Mouse (Mus musculus) hindbrain, embryonic 16.5 days (tissue): ENCODE data around the gene B3gat3. TPM values are rescaled to one million over a fixed set of nuclear protein-coding genes. Genes with fewer than 3 reads are reported as not detected.
"Not testable (repeated sequence)": the region's sequence is repeated elsewhere in the genome, so short reads cannot be mapped to it uniquely, and the experiment has no call there.

Experiments used
- ATAC-seq: fragments of 200-750 bp; cut with Nextera tagmentation; 2 replicates; pipeline ENCODE4 v1.8.0; 2017; ENCODE audit warnings: moderate TSS enrichment, moderate library complexity
- H3K27ac ChIP-seq: fragments of 300-500 bp; sonication (generic); 2 replicates; pipeline ENCODE4 v1.5.1; 2014; ENCODE audit warnings: low read depth, mild to moderate bottlenecking, control low read depth, low read length, moderate library complexity
- H3K27me3 ChIP-seq: fragments of 300-500 bp; sonication (generic); replicated peaks from 2 replicates; pipeline ENCODE4 v1.6.1; 2014; ENCODE audit warnings: low read length; ENCODE audit not compliant: control insufficient read depth, insufficient read depth
- H3K36me3 ChIP-seq: fragments of 300-500 bp; sonication (generic); 2 replicates; pipeline ENCODE4 v1.6.1; 2014; ENCODE audit warnings: mild to moderate bottlenecking, low read length, moderate library complexity, mixed read lengths; ENCODE audit not compliant: control insufficient read depth, insufficient read depth
- H3K4me1 ChIP-seq: fragments of 300-500 bp; sonication (generic); 2 replicates; pipeline ENCODE4 v1.6.1; 2014; ENCODE audit warnings: low read depth, low read length; ENCODE audit not compliant: control insufficient read depth, insufficient read depth
- H3K4me2 ChIP-seq: fragments of 300-500 bp; sonication (generic); 2 replicates; pipeline ENCODE4 v1.6.1; 2014; ENCODE audit warnings: mild to moderate bottlenecking, low read length, control low read depth, moderate library complexity
- H3K4me3 ChIP-seq: fragments of 300-500 bp; sonication (generic); 2 replicates; pipeline ENCODE4 v1.5.1; 2014; ENCODE audit warnings: mild to moderate bottlenecking, low read length, control low read depth, moderate library complexity
- H3K9ac ChIP-seq: fragments of 300-500 bp; sonication (generic); 2 replicates; pipeline ENCODE4 v1.6.1; 2014; ENCODE audit warnings: low read depth, mild to moderate bottlenecking, control low read depth, low read length, moderate library complexity
- H3K9me3 ChIP-seq: fragments of 300-500 bp; sonication (generic); 2 replicates; pipeline ENCODE4 v1.6.1; 2014; ENCODE audit warnings: mild to moderate bottlenecking, low read length, moderate library complexity; ENCODE audit not compliant: control insufficient read depth
- WGBS: fragments of 180-500 bp; shearing (Covaris S2); extraction: QIAGEN DNeasy Blood & Tissue Kit; methylation state at CpG from one replicate; pipeline ENCODE4 v1.1.7; 2014; 5-methylcytosine and 5-hydroxymethylcytosine counted together
- polyA plus RNA-seq: library from polyadenylated mRNA; unstranded; fragments of >200 nt; fragmentation: Nextera tagmentation; extraction: Ambion mirVana; gene quantifications from 2 replicates; pipeline ENCODE4 v1.2.1, GENCODE M21; 2015

The B3gat3 gene
- polyA plus RNA-seq, 1 experiment from 2014 or later: 99.5 TPM

DNA sequence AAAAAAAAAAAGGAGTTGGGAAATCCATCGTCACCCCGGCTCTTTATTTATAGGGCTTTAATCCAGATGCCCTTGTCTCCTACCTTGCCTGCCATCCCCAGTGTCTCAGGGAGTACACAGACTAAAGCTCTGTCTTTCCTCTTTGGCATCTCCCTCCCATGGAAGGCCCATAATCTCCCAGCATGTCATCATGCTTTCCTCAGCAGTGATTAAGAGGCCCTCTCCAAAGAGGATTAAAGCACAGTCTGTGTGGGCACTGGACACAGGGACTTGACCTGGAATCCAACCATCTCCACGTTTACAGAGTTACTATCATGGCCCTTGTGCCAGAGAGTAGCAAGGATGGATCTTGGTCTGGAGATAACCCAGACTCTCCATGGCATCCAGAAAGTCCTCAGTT is 36.6 kb upstream of the B3gat3 start, which contains the start of the genes Lbhd1 and Gm49403:
Lbhd1 (plus strand) TSS at position 117 of the 400 bp plus-strand sequence.
Gm49403 (plus strand) TSS at position 315 of the 400 bp plus-strand sequence.
- H3K4me3 ChIP-seq: no peak within 1 kb of the TSS
- H3K27ac ChIP-seq: no peak within 1 kb of the TSS
- ATAC-seq: no peak
- no peaks in the 10 kb centered on the region for H3K27me3 ChIP-seq
- no peak within 1 kb of the TSS for H3K9ac ChIP-seq
- peaks cover 15% of the 10 kb centered on the region for H3K4me1 ChIP-seq
- no peaks in the 10 kb centered on the region for H3K9me3 ChIP-seq
- H3K4me2 ChIP-seq: no peak within 1 kb of the TSS
- 82% methylated on average over 3 of the region's 3 CpGs for WGBS
- H3K36me3 ChIP-seq: no peaks in the 10 kb centered on the region

DNA sequence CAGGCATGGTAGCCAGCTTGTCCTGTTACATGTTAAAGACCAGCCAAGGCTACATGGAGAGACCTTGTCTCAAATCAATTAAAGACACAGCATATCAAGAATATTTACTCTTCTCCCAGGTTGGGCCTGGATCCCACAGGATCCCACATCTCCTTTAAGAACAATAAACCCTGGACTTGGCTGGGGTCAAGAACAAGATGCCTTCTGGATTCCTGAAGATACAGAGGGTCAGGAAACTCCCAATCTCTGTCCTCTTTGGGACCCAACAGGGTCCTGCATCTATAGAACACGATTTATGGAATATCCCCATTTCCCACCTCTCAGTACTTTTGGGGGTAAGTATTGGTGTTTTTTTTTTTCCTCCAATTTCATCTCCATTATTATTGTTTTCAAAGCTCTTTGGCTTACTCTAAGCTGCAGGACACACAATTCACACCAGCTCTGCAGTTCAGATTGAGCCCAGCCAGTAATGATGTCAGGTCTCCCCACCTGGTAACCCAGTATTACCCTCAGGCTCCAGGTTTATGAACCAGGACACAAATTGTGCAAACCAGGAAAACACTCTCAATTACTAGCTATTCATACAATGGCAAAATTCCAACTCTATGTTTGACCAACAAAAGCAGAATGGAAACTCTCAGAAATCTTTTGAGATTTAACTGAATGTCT is 33.1 kb upstream of the B3gat3 start:
- 60% methylated on average over 1 of the region's 1 CpGs for WGBS
- H3K27ac ChIP-seq: no peak overlapping the region
- H3K4me2 ChIP-seq: peak overlapping the region; percentile 71
- no peaks in the 10 kb centered on the region for H3K27me3 ChIP-seq
- H3K4me3 ChIP-seq: no peak overlapping the region
- H3K9me3 ChIP-seq: no peaks in the 10 kb centered on the region
- no peak for ATAC-seq
- peaks cover 13% of the 10 kb centered on the region for H3K4me1 ChIP-seq
- H3K9ac ChIP-seq: no peak overlapping the region; the same call in 1 of the 2 replicates
- H3K36me3 ChIP-seq: peaks cover 3% of the 10 kb centered on the region; the same call in 1 of the 2 replicates

DNA sequence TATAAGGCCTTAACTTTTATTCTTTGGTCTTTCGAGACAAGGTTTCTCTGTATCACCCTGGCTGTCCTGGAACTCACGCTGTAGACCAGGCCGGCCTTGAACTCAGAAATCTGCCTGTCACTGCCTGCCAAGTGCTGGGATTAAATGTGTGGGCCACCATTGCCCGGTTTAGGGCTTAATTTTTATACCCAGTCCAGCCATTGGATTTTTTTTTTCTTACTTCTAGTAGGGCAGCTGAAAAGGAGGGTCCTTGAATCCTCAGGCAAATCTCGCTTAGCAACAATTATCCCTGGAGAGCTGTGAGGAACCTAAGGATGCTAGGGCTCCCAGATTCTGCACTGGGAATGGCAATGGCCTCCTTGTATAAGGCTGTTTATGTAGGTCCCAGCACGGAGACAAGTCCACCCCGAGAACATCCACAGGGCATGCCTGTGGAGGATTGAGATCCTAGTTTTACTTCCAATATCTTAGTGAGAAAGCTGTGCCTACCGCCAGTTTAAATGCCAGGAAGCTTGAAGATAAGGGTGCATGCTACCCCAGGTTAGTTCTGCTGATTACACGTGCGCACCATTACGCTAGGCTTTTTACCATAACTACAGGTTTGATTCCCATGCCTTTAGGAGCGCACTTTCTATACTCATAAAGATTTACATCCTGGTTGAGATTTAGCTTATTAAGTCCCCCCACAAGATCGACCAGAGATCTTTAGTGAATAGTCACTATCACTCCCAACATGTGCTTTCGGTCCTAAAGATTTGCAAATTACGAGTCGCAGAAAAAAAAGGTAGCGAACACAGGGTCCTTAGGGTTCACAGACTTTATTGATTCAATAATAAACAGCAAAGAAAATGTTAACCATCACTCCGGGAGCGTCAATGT is 32.4 kb upstream of the B3gat3 start:
- Histone ChIP-seq H3K27ac (peak overlapping the region; percentile 77), H3K9me3 (no peaks in the 10 kb centered on the region), H3K4me1 (peaks cover 15% of the 10 kb centered on the region), H3K27me3 (no peaks in the 10 kb centered on the region), H3K9ac (peak overlapping the region; percentile 72), H3K4me2 (peak overlapping the region; percentile 71), H3K36me3 (peaks cover 3% of the 10 kb centered on the region; the same call in 1 of the 2 replicates), H3K4me3 (peak overlapping the region; percentile 65)
- ATAC-seq: no peak
- WGBS: 15% methylated on average over 19 of the region's 19 CpGs

DNA sequence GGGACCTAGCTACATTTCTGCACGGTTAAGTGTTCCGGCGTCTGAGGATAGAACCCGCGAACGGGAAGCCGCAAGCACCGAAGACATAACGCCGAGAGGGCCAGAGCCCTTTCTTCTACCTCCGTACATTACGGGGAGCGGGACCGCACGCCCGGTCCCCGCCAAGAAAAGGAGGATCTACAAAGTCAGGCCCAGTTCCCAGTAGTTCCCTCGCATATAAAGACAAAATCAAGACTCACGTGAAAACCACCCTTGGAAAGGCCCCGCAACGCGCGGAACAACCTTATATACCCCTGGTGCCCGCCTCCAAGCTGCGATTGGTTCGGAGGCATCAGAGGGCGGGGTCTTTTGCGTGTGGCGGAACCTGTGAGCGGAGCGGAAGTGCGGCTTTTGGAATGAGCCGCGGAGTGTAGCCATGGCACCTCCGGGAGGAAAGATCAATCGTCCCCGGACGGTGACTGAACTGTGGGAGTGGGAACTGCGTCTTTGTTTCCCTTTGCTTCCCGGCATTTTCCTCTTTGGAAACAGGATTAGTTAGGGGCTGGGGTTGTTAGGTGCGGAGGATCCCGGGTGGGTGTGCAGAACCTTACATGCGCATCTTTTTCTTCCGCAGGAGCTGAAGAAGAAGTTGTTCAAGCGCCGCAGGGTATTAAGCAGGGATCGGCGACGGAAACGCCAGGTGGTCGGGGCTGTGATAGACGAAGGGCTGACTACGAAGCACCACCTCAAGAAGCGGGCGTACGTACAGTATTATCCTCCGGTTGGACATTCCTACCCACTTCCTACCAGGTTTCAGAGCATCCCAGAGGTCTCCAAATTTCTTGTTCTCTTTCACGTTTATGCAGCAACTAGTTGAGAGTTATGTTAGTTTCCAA is 31.4 kb upstream of the B3gat3 start, which contains the start of the genes 1810009A15Rik and Gm49416:
1810009A15Rik (plus strand) TSS at position 343 of the 875 bp plus-strand sequence.
Gm49416 (plus strand) TSS at position 416 of the 875 bp plus-strand sequence.
- Histone ChIP-seq H3K4me2 (peak within 1 kb of the TSS; percentile 71), H3K4me1 (peaks cover 20% of the 10 kb centered on the region), H3K27ac (peak within 1 kb of the TSS; percentile 82), H3K27me3 (no peaks in the 10 kb centered on the region), H3K9me3 (no peaks in the 10 kb centered on the region), H3K36me3 (peaks cover 3% of the 10 kb centered on the region; the same call in 1 of the 2 replicates), H3K9ac (peak within 1 kb of the TSS; percentile 76), H3K4me3 (peak within 1 kb of the TSS; percentile 65)
- under 1% methylated on average over 58 of the region's 58 CpGs for WGBS
- peak; percentile 96 for ATAC-seq

DNA sequence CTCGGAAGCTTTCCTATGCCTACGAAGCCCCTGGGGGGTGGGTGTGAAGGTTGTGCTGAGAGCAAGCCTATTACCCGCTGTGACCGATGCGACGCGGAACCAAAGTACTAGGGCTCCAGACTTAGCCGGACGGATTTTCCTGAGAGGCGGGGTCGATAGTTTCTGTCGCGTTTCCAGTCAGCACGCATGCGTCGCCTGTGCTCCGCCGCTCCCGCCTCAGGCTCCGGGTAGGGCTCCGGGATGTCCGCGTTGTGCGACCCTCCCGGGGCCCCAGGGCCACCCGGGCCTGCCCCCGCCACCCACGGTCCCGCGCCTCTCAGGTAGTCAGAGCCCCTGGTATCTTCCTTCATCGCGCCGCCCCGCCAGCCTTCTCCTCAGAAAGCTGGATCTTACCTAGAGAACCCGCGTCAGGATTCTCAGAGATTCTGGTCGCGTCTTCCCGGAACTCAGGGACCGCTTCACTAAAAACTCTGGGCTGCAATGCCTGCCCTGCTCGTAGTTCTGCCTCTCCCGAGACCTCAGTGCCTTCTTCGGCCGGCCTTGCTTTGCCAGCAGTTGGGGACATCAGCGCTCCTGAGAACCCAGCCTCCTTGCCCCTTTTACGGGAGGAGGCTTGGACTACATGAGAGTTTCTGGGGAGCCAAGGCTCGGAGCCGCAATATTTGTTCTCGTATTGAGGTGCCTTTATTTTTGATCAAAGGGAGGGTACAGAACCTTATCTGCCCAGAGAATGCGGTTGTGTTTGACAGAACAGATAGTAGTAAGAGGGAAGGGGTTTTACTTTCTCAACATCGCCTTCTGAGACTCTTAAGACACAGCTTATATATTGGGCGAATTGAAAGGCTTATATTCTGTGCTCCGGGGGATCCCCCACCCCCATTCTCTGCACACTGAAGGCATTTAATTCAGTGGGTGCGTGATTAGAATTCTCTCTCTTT is 27.1 kb upstream of the B3gat3 start, which contains the start of gene Ints5:
Ints5 (plus strand) TSS at position 177 of the 938 bp plus-strand sequence.
- H3K4me1 ChIP-seq: peaks cover 23% of the 10 kb centered on the region
- H3K4me2 ChIP-seq: peak within 1 kb of the TSS; percentile 84

DNA sequence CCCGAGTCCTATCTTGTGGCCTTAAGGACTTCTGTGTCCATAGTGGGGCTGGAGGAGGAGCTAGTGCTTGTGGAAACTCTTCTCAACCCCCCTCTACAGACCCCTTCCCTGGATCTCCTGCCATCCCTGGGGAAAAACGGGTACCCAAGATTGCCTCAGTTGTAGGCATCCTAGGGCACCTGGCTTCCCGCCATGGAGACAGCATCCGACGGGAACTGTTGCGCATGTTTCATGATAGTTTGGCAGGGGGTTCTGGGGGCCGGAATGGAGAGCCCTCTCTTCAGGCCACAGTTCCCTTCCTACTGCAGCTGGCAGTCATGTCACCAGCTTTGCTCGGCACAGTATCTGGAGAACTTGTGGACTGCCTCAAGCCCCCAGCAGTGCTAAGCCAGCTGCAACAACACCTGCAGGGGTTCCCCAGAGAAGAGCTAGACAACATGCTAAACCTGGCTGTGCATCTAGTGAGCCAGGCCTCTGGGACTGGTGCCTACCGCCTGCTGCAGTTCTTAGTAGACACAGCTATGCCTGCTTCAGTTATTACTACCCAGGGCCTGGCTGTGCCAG is 24.7 kb upstream of the B3gat3 start:
- WGBS: 91% methylated on average over 9 of the region's 9 CpGs
- Histone ChIP-seq H3K4me3 (no peak overlapping the region), H3K9me3 (no peaks in the 10 kb centered on the region), H3K4me2 (no peak overlapping the region), H3K27me3 (no peaks in the 10 kb centered on the region), H3K9ac (no peak overlapping the region), H3K4me1 (peaks cover 25% of the 10 kb centered on the region), H3K27ac (no peak overlapping the region), H3K36me3 (peaks cover 10% of the 10 kb centered on the region)
- no peak for ATAC-seq

More for the DNA sequence above, 27.1 kb upstream of the B3gat3 start, which contains the start of gene Ints5:
- Histone ChIP-seq H3K27ac (peak within 1 kb of the TSS; percentile 60), H3K27me3 (no peaks in the 10 kb centered on the region), H3K4me3 (peak within 1 kb of the TSS; percentile 54), H3K9me3 (no peaks in the 10 kb centered on the region), H3K36me3 (peaks cover 13% of the 10 kb centered on the region), H3K9ac (peak within 1 kb of the TSS; percentile 70)
- peak; percentile 65 for ATAC-seq
- 3% methylated on average over 50 of the region's 54 CpGs for WGBS

DNA sequence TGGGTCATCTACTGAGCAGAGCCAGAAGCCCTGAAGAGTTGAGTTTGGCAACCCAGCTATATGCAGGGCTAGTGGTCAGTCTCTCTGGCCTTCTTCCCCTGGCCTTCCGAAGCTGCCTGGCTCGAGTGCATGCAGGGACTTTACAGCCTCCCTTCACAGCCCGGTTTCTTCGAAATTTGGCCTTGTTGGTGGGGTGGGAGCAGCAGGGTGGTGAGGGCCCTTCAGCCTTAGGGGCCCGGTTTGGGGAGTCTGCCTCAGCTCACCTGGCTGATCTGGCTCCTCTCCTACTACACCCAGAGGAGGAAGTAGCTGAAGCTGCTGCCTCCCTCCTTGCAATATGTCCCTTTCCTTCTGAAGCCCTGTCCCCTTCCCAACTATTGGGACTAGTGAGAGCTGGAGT is 23.9 kb upstream of the B3gat3 start:
- H3K9ac ChIP-seq, H3K27ac ChIP-seq, H3K4me3 ChIP-seq, H3K4me2 ChIP-seq, H3K9me3 ChIP-seq, ATAC-seq, H3K27me3 ChIP-seq, H3K36me3 ChIP-seq: not testable (repeated sequence)
- 97% methylated on average over 5 of the region's 5 CpGs for WGBS
- peaks cover 25% of the 10 kb centered on the region for H3K4me1 ChIP-seq
